Mouse (Mus musculus) liver, adult 2 months (tissue): ENCODE results near the gene Cipc. TPM values are rescaled to one million over a fixed set of nuclear protein-coding genes. Genes with fewer than 3 reads are reported as not detected.

ENCODE experiments used
- DNase-seq: peaks from one replicate; pipeline ENCODE4 v3.0.0-alpha.2; 2011; ENCODE audit warnings: low read depth, low spot score; ENCODE audit errors: extremely low read depth
- H3K27ac ChIP-seq: fragments of 200-500 bp; replicated peaks from 2 replicates; pipeline ENCODE4 v1.5.1; 2012; ENCODE audit warnings: low read depth, mild to moderate bottlenecking, control low read depth, inconsistent platforms, low read length; ENCODE audit not compliant: insufficient read depth
- H3K27me3 ChIP-seq: fragments of 200-500 bp; 2 replicates; pipeline ENCODE4 v1.6.1; 2012; ENCODE audit warnings: mild to moderate bottlenecking, moderate library complexity, low read length, inconsistent platforms; ENCODE audit not compliant: control insufficient read depth, insufficient read depth
- H3K36me3 ChIP-seq: fragments of 200-500 bp; 2 replicates; pipeline ENCODE4 v1.6.1; 2012; ENCODE audit warnings: low read length, inconsistent platforms; ENCODE audit not compliant: control insufficient read depth, insufficient read depth
- H3K4me1 ChIP-seq: fragments of 200-500 bp; 2 replicates; pipeline ENCODE4 v1.6.1; 2011; ENCODE audit warnings: low read length; ENCODE audit not compliant: control insufficient read depth, insufficient read depth
- H3K4me3 ChIP-seq: fragments of 200-500 bp; 2 replicates; pipeline ENCODE4 v1.5.1; 2011; ENCODE audit warnings: low read depth, mild to moderate bottlenecking, control low read depth, low read length, moderate library complexity; ENCODE audit not compliant: insufficient read depth
- H3K79me2 ChIP-seq: fragments of 200-500 bp; 2 replicates; pipeline ENCODE4 v1.6.1; 2012; ENCODE audit warnings: inconsistent platforms, mild to moderate bottlenecking, low read length, moderate library complexity; ENCODE audit not compliant: control insufficient read depth, insufficient read depth
- H3K9ac ChIP-seq: fragments of 200-500 bp; 2 replicates; pipeline ENCODE4 v1.6.1; 2012; ENCODE audit warnings: low read depth, mild to moderate bottlenecking, control low read depth, inconsistent platforms, low read length
- CTCF ChIP-seq: fragments of 200-500 bp; IDR thresholded peaks from 2 replicates; pipeline ENCODE4 v1.5.1; 2011; ENCODE audit warnings: low read depth, low read length, control low read depth
- POLR2A ChIP-seq: fragments of 200-500 bp; IDR thresholded peaks from 2 replicates; pipeline ENCODE4 v1.6.1; 2011; ENCODE audit warnings: low read length, control low read depth; ENCODE audit not compliant: insufficient read depth; ENCODE audit errors: extremely low read depth
- WGBS: fragments of 180-500 bp; shearing (Covaris S2); methylation state at CpG from one replicate; pipeline ENCODE4 v1.1.7; 2018; 5-methylcytosine and 5-hydroxymethylcytosine counted together
- polyA plus RNA-seq: library from polyadenylated mRNA; depleted of rRNA; stranded (reverse); fragments of >200 nt; gene quantifications from 2 replicates; pipeline ENCODE4 v1.2.3, GENCODE M21; 2012
- total RNA-seq: library from RNA; depleted of rRNA; stranded (reverse); fragments of >200 nt; gene quantifications from 2 replicates; pipeline ENCODE4 v1.2.3, GENCODE M21; 2014

Gene Cipc
- total and polyA plus RNA-seq, 2 experiments, result 26.4 to 36.0 TPM

- WGBS, result 36% methylated on average over 2 of the region's 2 CpGs
- H3K36me3 ChIP-seq, result no peaks in the 10 kb centered on the region
- H3K79me2 ChIP-seq, result no peaks in the 10 kb centered on the region
- TF ChIP-seq CTCF (no peak), POLR2A (no peak)
- peaks cover 13% of the 10 kb centered on the region for H3K27me3 ChIP-seq
- no peak for DNase-seq
- H3K4me1 ChIP-seq, result no peaks in the 10 kb centered on the region
- H3K4me3 ChIP-seq, result no peak overlapping the region
- H3K27ac ChIP-seq, result no peak overlapping the region
- H3K9ac ChIP-seq, result no peak overlapping the region
Observed at GRCm38 (mm10) chr12:86990755-86991110, 43.9 kb downstream of the Cipc start.

DNA sequence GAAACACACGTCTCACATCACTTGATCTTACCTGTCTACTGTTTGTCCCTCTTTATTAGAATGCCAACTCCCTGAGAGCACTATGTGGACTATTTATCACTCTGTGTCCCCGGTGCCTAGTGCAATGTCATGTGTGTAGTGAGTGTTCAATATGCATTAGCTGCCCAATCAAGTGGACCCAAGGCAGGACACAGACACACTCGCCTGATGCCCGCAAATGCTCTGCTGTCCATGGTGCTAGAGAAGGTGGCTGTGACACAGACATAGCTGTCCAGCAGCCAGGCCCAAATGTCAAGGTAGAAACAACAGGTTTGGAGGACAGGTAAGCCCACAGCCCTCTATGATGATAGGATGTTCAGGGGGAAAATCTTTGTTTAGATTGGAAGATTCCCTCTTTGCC, 47.3 kb downstream of the Cipc start:
- TF ChIP-seq CTCF (no peak), POLR2A (no peak)

DNA sequence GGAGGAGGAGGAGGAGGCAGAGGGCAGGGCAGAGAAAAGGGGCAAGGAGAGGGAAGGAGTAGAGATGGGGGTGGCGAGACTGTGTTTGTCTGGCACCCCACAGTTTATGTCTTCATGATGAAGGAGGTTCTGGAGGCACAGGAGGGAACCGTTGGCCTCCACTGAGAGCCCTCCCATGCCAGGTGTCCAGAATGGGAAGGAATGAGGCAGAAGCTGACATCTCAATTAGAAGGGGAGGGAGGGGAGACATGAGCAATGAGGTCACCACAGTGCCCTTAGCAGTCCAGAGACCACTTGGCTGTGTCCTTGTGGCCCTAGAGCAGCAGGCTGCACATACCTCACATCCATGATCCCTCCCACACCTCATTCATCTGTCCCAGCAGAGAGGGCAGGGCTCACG, 47.9 kb downstream of the Cipc start:
- no peak overlapping the region for H3K27ac ChIP-seq
- no peaks in the 10 kb centered on the region for H3K4me1 ChIP-seq
- H3K27me3 ChIP-seq, result peaks cover 6% of the 10 kb centered on the region; the same call in 1 of the 2 replicates
- no peak for DNase-seq
- H3K79me2 ChIP-seq, result no peaks in the 10 kb centered on the region
- H3K36me3 ChIP-seq, result no peaks in the 10 kb centered on the region
- no peak overlapping the region for H3K9ac ChIP-seq
- TF ChIP-seq CTCF (no peak), POLR2A (no peak)
- H3K4me3 ChIP-seq, result no peak overlapping the region
- 57% methylated on average over 3 of the region's 3 CpGs for WGBS

More for the DNA sequence above, 47.3 kb downstream of the Cipc start:
- Histone ChIP-seq H3K9ac (no peak overlapping the region), H3K27me3 (peaks cover 8% of the 10 kb centered on the region; the same call in 1 of the 2 replicates), H3K4me3 (no peak overlapping the region), H3K79me2 (no peaks in the 10 kb centered on the region), H3K27ac (no peak overlapping the region), H3K36me3 (no peaks in the 10 kb centered on the region), H3K4me1 (no peaks in the 10 kb centered on the region)
- DNase-seq, result no peak
- 33% methylated on average over 4 of the region's 4 CpGs for WGBS

GRCm38 (mm10) chr12:86995931-86996330, 49.1 kb downstream of the Cipc start:
- Histone ChIP-seq H3K27ac (no peak overlapping the region), H3K36me3 (no peaks in the 10 kb centered on the region), H3K4me3 (no peak overlapping the region), H3K4me1 (no peaks in the 10 kb centered on the region), H3K27me3 (no peaks in the 10 kb centered on the region), H3K79me2 (no peaks in the 10 kb centered on the region), H3K9ac (no peak overlapping the region)
- no peak for DNase-seq
- 61% methylated on average over 6 of the region's 6 CpGs for WGBS
- TF ChIP-seq POLR2A (no peak), CTCF (no peak)

DNA sequence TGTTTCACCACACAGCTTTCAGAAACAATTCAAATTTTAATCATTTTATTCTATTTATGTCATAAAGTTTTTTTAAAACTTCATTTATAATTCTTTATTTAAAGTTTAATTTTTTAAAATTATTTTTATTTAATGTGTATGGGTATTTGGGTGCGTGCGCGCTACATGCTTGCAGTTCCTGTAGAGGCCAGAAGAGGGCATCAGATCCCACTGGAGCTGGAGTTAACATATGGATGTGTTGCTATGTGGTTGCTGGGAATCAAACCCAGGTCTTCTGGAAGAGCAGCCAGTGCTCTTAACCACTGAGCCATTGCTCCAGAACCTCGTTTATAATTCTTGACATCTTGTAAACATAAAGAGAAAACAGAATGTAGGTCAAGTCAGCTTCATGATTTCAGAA, 51.9 kb downstream of the Cipc start:
- Histone ChIP-seq H3K9ac (no peak overlapping the region), H3K4me1 (no peaks in the 10 kb centered on the region), H3K27ac (no peak overlapping the region), H3K27me3 (no peaks in the 10 kb centered on the region), H3K36me3 (no peaks in the 10 kb centered on the region), H3K4me3 (no peak overlapping the region), H3K79me2 (no peaks in the 10 kb centered on the region)
- TF ChIP-seq CTCF (peak; percentile 34; the same call in 1 of the 2 replicates), POLR2A (no peak)
- 84% methylated on average over 4 of the region's 4 CpGs for WGBS
- DNase-seq, result no peak

DNA sequence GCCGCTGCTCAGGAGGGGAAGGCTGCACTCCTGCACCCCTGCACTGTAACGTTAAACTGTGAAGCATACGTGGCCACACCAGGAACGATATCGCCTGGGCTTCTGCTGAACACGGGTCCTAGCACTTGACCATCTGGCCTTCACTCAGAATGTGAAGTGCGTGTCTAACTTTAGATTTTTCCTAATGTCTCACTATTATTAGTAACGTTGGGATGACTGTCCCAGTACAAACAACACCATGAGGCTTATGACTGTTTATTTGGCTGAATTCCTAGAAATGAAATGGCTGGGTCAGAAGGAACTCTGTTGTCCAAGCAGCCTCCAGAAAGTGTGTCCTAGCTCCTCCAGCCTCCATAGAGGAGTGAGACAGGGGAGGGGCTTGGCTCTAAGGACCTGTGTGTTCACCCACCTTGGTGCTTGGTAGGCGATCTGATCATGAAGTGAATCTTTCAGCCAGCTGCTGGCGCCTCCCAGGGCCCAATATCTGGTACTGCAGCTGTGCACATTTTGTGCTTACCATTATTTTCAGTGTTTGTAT, 52.5 kb downstream of the Cipc start:
- no peak overlapping the region for H3K4me3 ChIP-seq
- H3K9ac ChIP-seq, result no peak overlapping the region
- no peak for TF ChIP-seq POLR2A
- TF ChIP-seq CTCF, result 0 out of 2 replicates have a peak, but pooled peaks have one; percentile 15
- H3K79me2 ChIP-seq, result no peaks in the 10 kb centered on the region
- no peak overlapping the region for H3K27ac ChIP-seq
- 66% methylated on average over 10 of the region's 10 CpGs for WGBS
- H3K4me1 ChIP-seq, result no peaks in the 10 kb centered on the region
- no peaks in the 10 kb centered on the region for H3K27me3 ChIP-seq
- no peaks in the 10 kb centered on the region for H3K36me3 ChIP-seq
- no peak for DNase-seq
